Mouse (Mus musculus) forebrain, embryonic 11.5 days (tissue): ENCODE results near the gene Zfp456. TPM values are rescaled to one million over a fixed set of nuclear protein-coding genes. Genes with fewer than 3 reads are reported as not detected.
A peak's percentile ranks its signal among the peaks of the same experiment; 100 is the strongest.
"Not testable (repeated sequence)": the region's sequence is repeated elsewhere in the genome, so short reads cannot be mapped to it uniquely, and the experiment has no call there.

ENCODE experiments used
- ATAC-seq: fragments of 200-750 bp; cut with Nextera tagmentation; replicated peaks from 2 replicates; pipeline ENCODE4 v1.8.0; 2017; ENCODE audit warnings: moderate TSS enrichment; ENCODE audit not compliant: low FRiP score
- DNase-seq: peaks from one replicate; pipeline ENCODE4 v3.0.0-alpha.2; 2017; ENCODE audit warnings: low spot score
- H3K27ac ChIP-seq: fragments of 300-500 bp; sonication (generic); 2 replicates; pipeline ENCODE4 v1.5.1; 2014; ENCODE audit warnings: low read depth, low read length
- H3K27me3 ChIP-seq: fragments of 300-500 bp; sonication (generic); 2 replicates; pipeline ENCODE4 v1.6.1; 2014; ENCODE audit warnings: mild to moderate bottlenecking, low read length, mixed read lengths; ENCODE audit not compliant: control insufficient read depth, insufficient read depth
- H3K36me3 ChIP-seq: fragments of 300-500 bp; sonication (generic); 2 replicates; pipeline ENCODE4 v1.6.1; 2014; ENCODE audit warnings: mild to moderate bottlenecking, low read length, moderate library complexity, mixed read lengths; ENCODE audit not compliant: control insufficient read depth, insufficient read depth
- H3K4me1 ChIP-seq: fragments of 300-500 bp; sonication (generic); replicated peaks from 2 replicates; pipeline ENCODE4 v1.6.1; 2014; ENCODE audit warnings: low read length, mixed read lengths; ENCODE audit not compliant: control insufficient read depth, insufficient read depth
- H3K4me2 ChIP-seq: fragments of 300-500 bp; sonication (generic); 2 replicates; pipeline ENCODE4 v1.6.1; 2014; ENCODE audit warnings: low read depth, mild to moderate bottlenecking, low read length, moderate library complexity, mixed read lengths; ENCODE audit not compliant: severe bottlenecking
- H3K4me3 ChIP-seq: fragments of 300-500 bp; sonication (generic); 2 replicates; pipeline ENCODE4 v1.5.1; 2014; ENCODE audit warnings: low read depth, low read length
- H3K9ac ChIP-seq: fragments of 300-500 bp; sonication (generic); 2 replicates; pipeline ENCODE4 v1.6.1; 2014; ENCODE audit warnings: low read length
- H3K9me3 ChIP-seq: fragments of 300-500 bp; sonication (generic); 2 replicates; pipeline ENCODE4 v1.6.1; 2016; ENCODE audit warnings: low read length, mixed read lengths; ENCODE audit not compliant: control insufficient read depth
- WGBS: fragments of 180-500 bp; shearing (Covaris S2); extraction: QIAGEN DNeasy Blood & Tissue Kit; methylation state at CpG from one replicate; pipeline ENCODE4 v1.1.7; 2014; 5-methylcytosine and 5-hydroxymethylcytosine counted together
- polyA plus RNA-seq: library from polyadenylated mRNA; unstranded; fragments of >200 nt; fragmentation: Nextera tagmentation; extraction: Ambion mirVana; gene quantifications from 2 replicates; pipeline ENCODE4 v1.2.1, GENCODE M21; 2014

Zfp456 gene
- 0.79 and 0.81 TPM in 2 replicates for polyA plus RNA-seq

- not testable (repeated sequence) for H3K4me1 ChIP-seq, H3K36me3 ChIP-seq, H3K27ac ChIP-seq, H3K27me3 ChIP-seq, H3K9me3 ChIP-seq
- peak within 1 kb of the TSS; percentile 49 for H3K4me2 ChIP-seq
- peak; percentile 93 for ATAC-seq
- WGBS = 20% methylated on average over 13 of the region's 15 CpGs
- H3K9ac ChIP-seq = 0 out of 2 replicates have a peak within 1 kb of the TSS, but pooled peaks have one; percentile 20
- H3K4me3 ChIP-seq = peak within 1 kb of the TSS; percentile 29
- peak; percentile 64 for DNase-seq
Observed at GRCm38 (mm10) chr13:67375050-67375911, at the start of gene Zfp456, which contains the start of gene Gm28041. Gene Zfp456 (minus strand): TSS chr13:67375810. Gene Gm28041 (minus strand): TSS chr13:67375733.

- H3K4me2 ChIP-seq, H3K4me3 ChIP-seq, H3K27ac ChIP-seq, H3K4me1 ChIP-seq, H3K36me3 ChIP-seq, H3K27me3 ChIP-seq, H3K9ac ChIP-seq, ATAC-seq, DNase-seq, H3K9me3 ChIP-seq: not testable (repeated sequence)
- WGBS = 84% methylated on average over 2 of the region's 2 CpGs
Observed at GRCm38 (mm10) chr13:67422532-67422931, 46.9 kb upstream of the Zfp456 start.

- ATAC-seq = peak; percentile 82
- DNase-seq = peak; percentile 69
- no peaks in the 10 kb centered on the region for H3K36me3 ChIP-seq
Observed at GRCm38 (mm10) chr13:67421207-67421857, 45.7 kb upstream of the Zfp456 start, which contains the start of gene Zfp459. Gene Zfp459 (minus strand): TSS chr13:67421418.

DNA sequence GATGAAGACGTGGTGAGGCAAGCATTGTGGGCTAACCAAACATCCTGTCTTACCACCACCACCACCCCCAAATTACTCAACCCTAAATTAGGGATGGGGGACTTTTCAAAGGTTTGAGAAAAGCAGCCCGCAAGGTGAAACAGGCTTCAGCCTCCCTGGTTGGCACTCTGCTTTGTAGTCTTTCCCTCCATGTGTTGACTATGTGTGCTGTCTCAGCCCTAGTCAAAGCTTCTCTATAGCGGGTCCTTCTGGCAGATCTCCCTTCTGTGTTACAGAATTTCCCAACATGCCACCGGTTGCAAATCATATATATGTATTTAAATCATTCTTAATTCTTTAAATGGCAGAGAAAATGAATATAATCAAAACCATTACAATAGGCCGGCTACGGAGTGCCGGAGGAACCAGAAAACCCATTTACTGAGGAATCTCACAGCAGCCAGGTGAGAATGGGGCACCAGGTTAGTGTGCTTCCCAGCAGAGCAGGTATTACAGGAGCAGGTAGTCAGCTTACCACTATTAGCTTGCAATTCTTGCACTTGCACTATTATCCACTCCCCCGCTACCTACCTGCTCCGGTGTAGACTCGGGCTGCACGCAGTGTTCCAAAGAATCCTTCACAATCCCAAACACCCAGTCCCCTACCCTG is 45.1 kb upstream of the Zfp456 start:
- no peaks in the 10 kb centered on the region for H3K36me3 ChIP-seq
- 34% methylated on average over 11 of the region's 11 CpGs for WGBS
- peak overlapping the region; percentile 39 for H3K9ac ChIP-seq
- no peaks in the 10 kb centered on the region for H3K27me3 ChIP-seq
- ATAC-seq = no peak; the same call in 1 of the 2 replicates
- H3K27ac ChIP-seq = no peak overlapping the region
- H3K4me3 ChIP-seq = peak overlapping the region; percentile 47
- H3K4me1 ChIP-seq = peaks cover 4% of the 10 kb centered on the region; the same call in 1 of the 2 replicates
- no peaks in the 10 kb centered on the region for H3K9me3 ChIP-seq
- no peak for DNase-seq
- peak overlapping the region; percentile 66 for H3K4me2 ChIP-seq

More at GRCm38 (mm10) chr13:67421207-67421857, 45.7 kb upstream of the Zfp456 start, which contains the start of gene Zfp459:
- Histone ChIP-seq H3K4me3 (peak within 1 kb of the TSS; percentile 47), H3K27me3 (no peaks in the 10 kb centered on the region), H3K9ac (peak within 1 kb of the TSS; percentile 39), H3K27ac (no peak within 1 kb of the TSS), H3K4me2 (peak within 1 kb of the TSS; percentile 66), H3K9me3 (no peaks in the 10 kb centered on the region), H3K4me1 (peaks cover 4% of the 10 kb centered on the region; the same call in 1 of the 2 replicates)
- 3% methylated on average over 22 of the region's 22 CpGs for WGBS

- Histone ChIP-seq H3K27me3 (no peaks in the 10 kb centered on the region), H3K4me1 (peaks cover 4% of the 10 kb centered on the region; the same call in 1 of the 2 replicates), H3K4me3 (no peak overlapping the region), H3K36me3 (no peaks in the 10 kb centered on the region), H3K9ac (no peak overlapping the region), H3K27ac (no peak overlapping the region), H3K9me3 (no peaks in the 10 kb centered on the region), H3K4me2 (no peak overlapping the region)
- DNase-seq = no peak
- ATAC-seq = no peak
- WGBS = 88% methylated on average over 3 of the region's 3 CpGs
Observed at GRCm38 (mm10) chr13:67416811-67417210, 41.2 kb upstream of the Zfp456 start.

- Histone ChIP-seq H3K4me3 (no peak overlapping the region), H3K4me2 (no peak overlapping the region), H3K27ac (no peak overlapping the region), H3K9me3 (no peaks in the 10 kb centered on the region), H3K4me1 (peaks cover 2% of the 10 kb centered on the region; the same call in 1 of the 2 replicates), H3K9ac (no peak overlapping the region), H3K36me3 (no peaks in the 10 kb centered on the region), H3K27me3 (no peaks in the 10 kb centered on the region)
- ATAC-seq (no peak), DNase-seq (no peak)
- 89% methylated on average over 6 of the region's 6 CpGs for WGBS
Observed at GRCm38 (mm10) chr13:67415759-67416158, 40.1 kb upstream of the Zfp456 start.

GRCm38 (mm10) chr13:67413634-67414033 is 38.0 kb upstream of the Zfp456 start:
- WGBS = 85% methylated on average over 3 of the region's 3 CpGs
- H3K4me3 ChIP-seq, DNase-seq, H3K36me3 ChIP-seq, H3K9me3 ChIP-seq, ATAC-seq, H3K9ac ChIP-seq, H3K4me2 ChIP-seq, H3K27me3 ChIP-seq, H3K4me1 ChIP-seq, H3K27ac ChIP-seq: not testable (repeated sequence)

GRCm38 (mm10) chr13:67399183-67399903 is 23.7 kb upstream of the Zfp456 start, which contains the start of gene Zfp429:
Gene Zfp429 (minus strand): TSS chr13:67399819.
- Histone ChIP-seq H3K4me2 (peak within 1 kb of the TSS; percentile 59), H3K4me3 (peak within 1 kb of the TSS; percentile 54), H3K9ac (peak within 1 kb of the TSS; percentile 55)
- DNase-seq (peak; percentile 78), ATAC-seq (peak; percentile 97)
- H3K9me3 ChIP-seq, H3K4me1 ChIP-seq, H3K27ac ChIP-seq, H3K36me3 ChIP-seq, H3K27me3 ChIP-seq: not testable (repeated sequence)
- 4% methylated on average over 14 of the region's 16 CpGs for WGBS
